Mouse (Mus musculus) fibroblast of lung, adult 2 months (primary cell): Measurements from ENCODE around the gene 4930404N11Rik.
A peak's percentile ranks its signal among the peaks of the same experiment; 100 is the strongest.

Experiments
- DNase-seq: peaks from one replicate; pipeline ENCODE4 v3.0.0-alpha.2; 2011; ENCODE audit warnings: low read depth

The 4930404N11Rik gene

GRCm38 (mm10) chr10:81365672-81366476 lies at the start of gene 4930404N11Rik:
Gene 4930404N11Rik, minus strand, starts transcription at chr10:81365816.
- DNase-seq = no peak

GRCm38 (mm10) chr10:81415146-81415545 lies 49.5 kb upstream of the 4930404N11Rik start:
- no peak for DNase-seq

GRCm38 (mm10) chr10:81414682-81415081 lies 49.1 kb upstream of the 4930404N11Rik start:
- DNase-seq = no peak

- DNase-seq = no peak
Measured at GRCm38 (mm10) chr10:81413310-81414261, 48.0 kb upstream of the 4930404N11Rik start.

GRCm38 (mm10) chr10:81412586-81413309 lies 47.1 kb upstream of the 4930404N11Rik start:
- DNase-seq = no peak

- DNase-seq = no peak
Measured at GRCm38 (mm10) chr10:81411471-81412400, 46.1 kb upstream of the 4930404N11Rik start.

GRCm38 (mm10) chr10:81410981-81411380 lies 45.4 kb upstream of the 4930404N11Rik start:
- no peak for DNase-seq

GRCm38 (mm10) chr10:81410350-81410749 lies 44.7 kb upstream of the 4930404N11Rik start:
- DNase-seq = no peak

GRCm38 (mm10) chr10:81409330-81409729 lies 43.7 kb upstream of the 4930404N11Rik start:
- DNase-seq = no peak

GRCm38 (mm10) chr10:81408871-81409291 lies 43.3 kb upstream of the 4930404N11Rik start:
- no peak for DNase-seq

- DNase-seq = no peak
Measured at GRCm38 (mm10) chr10:81408424-81408729, 42.8 kb upstream of the 4930404N11Rik start.

GRCm38 (mm10) chr10:81407539-81408423 lies 42.2 kb upstream of the 4930404N11Rik start:
- DNase-seq = peak; percentile 88

- DNase-seq = no peak
Measured at GRCm38 (mm10) chr10:81406504-81407440, 41.2 kb upstream of the 4930404N11Rik start.

GRCm38 (mm10) chr10:81405588-81406201 lies 40.1 kb upstream of the 4930404N11Rik start:
- no peak for DNase-seq

GRCm38 (mm10) chr10:81404720-81405119 lies 39.1 kb upstream of the 4930404N11Rik start:
- DNase-seq = no peak

GRCm38 (mm10) chr10:81404082-81404481 lies 38.5 kb upstream of the 4930404N11Rik start:
- no peak for DNase-seq

GRCm38 (mm10) chr10:81403511-81403910 lies 37.9 kb upstream of the 4930404N11Rik start:
- DNase-seq = no peak

- no peak for DNase-seq
Measured at GRCm38 (mm10) chr10:81402227-81402765, 36.7 kb upstream of the 4930404N11Rik start.
